Mouse (Mus musculus) kidney, embryonic 16.5 days (tissue): Measurements from ENCODE around the gene Tiam2. TPM values are rescaled to one million over a fixed set of nuclear protein-coding genes. Genes with fewer than 3 reads are reported as not detected.

Experiments used
- ATAC-seq: fragments of 200-750 bp; cut with Nextera tagmentation; 2 replicates; pipeline ENCODE4 v1.8.0; 2017; ENCODE audit warnings: moderate TSS enrichment; ENCODE audit not compliant: low FRiP score, low TSS enrichment
- H3K27ac ChIP-seq: fragments of 300-500 bp; sonication (generic); 2 replicates; pipeline ENCODE4 v1.5.1; 2014; ENCODE audit warnings: low read length
- H3K27me3 ChIP-seq: fragments of 300-500 bp; sonication (generic); 2 replicates; pipeline ENCODE4 v1.6.1; 2014; ENCODE audit warnings: low read length, control low read depth, mixed read lengths; ENCODE audit not compliant: insufficient read depth
- H3K36me3 ChIP-seq: fragments of 300-500 bp; sonication (generic); 2 replicates; pipeline ENCODE4 v1.6.1; 2014; ENCODE audit warnings: low read length, control low read depth, mixed read lengths; ENCODE audit not compliant: insufficient read depth
- H3K4me1 ChIP-seq: fragments of 300-500 bp; sonication (generic); 2 replicates; pipeline ENCODE4 v1.6.1; 2014; ENCODE audit warnings: low read length, control low read depth, mixed read lengths; ENCODE audit not compliant: insufficient read depth
- H3K4me2 ChIP-seq: fragments of 300-500 bp; sonication (generic); replicated peaks from 2 replicates; pipeline ENCODE4 v1.6.1; 2014; ENCODE audit warnings: low read depth, low read length
- H3K4me3 ChIP-seq: fragments of 300-500 bp; sonication (generic); 2 replicates; pipeline ENCODE4 v1.5.1; 2014; ENCODE audit warnings: mild to moderate bottlenecking, low read length
- H3K9ac ChIP-seq: fragments of 300-500 bp; sonication (generic); replicated peaks from 2 replicates; pipeline ENCODE4 v1.6.1; 2014; ENCODE audit warnings: low read length
- H3K9me3 ChIP-seq: fragments of 300-500 bp; sonication (generic); 2 replicates; pipeline ENCODE4 v1.6.1; 2016; ENCODE audit warnings: low read length, control low read depth
- WGBS: fragments of 180-500 bp; shearing (Covaris S2); extraction: QIAGEN DNeasy Blood & Tissue Kit; methylation state at CpG from one replicate; pipeline ENCODE4 v1.1.7; 2014; 5-methylcytosine and 5-hydroxymethylcytosine counted together
- polyA plus RNA-seq: library from polyadenylated mRNA; unstranded; fragments of >200 nt; fragmentation: Nextera tagmentation; extraction: Ambion mirVana; gene quantifications from 2 replicates; pipeline ENCODE4 v1.2.1, GENCODE M21; 2015

The Tiam2 gene
- polyA plus RNA-seq, 1 experiment from 2014 or later = 5.0 TPM

DNA sequence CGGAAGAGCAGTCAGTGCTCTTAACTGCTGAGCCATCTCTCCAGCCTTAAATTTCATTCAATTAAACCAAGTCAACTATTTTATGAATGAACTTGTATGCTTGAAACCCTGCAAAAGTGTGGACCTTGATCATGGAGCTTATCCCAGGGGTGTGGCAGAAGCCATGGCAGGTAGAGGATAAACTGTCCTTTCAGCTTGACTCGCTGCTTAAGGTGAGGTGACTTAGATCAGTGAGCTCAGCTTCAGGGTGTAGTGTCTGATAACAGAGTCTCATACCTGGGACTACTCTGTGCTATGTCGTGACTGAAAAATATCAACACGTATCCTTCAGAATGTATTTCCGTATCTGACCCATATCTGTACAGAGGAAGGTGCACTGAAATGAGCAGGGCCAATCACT lies 194.0 kb downstream of the Tiam2 start:
- Histone ChIP-seq H3K9ac (no peak overlapping the region), H3K36me3 (peaks cover 12% of the 10 kb centered on the region; the same call in 1 of the 2 replicates), H3K9me3 (no peaks in the 10 kb centered on the region), H3K4me3 (no peak overlapping the region), H3K27me3 (no peaks in the 10 kb centered on the region), H3K27ac (no peak overlapping the region), H3K4me1 (no peaks in the 10 kb centered on the region), H3K4me2 (no peak overlapping the region)
- WGBS = 94% methylated on average over 5 of the region's 5 CpGs
- ATAC-seq = no peak

DNA sequence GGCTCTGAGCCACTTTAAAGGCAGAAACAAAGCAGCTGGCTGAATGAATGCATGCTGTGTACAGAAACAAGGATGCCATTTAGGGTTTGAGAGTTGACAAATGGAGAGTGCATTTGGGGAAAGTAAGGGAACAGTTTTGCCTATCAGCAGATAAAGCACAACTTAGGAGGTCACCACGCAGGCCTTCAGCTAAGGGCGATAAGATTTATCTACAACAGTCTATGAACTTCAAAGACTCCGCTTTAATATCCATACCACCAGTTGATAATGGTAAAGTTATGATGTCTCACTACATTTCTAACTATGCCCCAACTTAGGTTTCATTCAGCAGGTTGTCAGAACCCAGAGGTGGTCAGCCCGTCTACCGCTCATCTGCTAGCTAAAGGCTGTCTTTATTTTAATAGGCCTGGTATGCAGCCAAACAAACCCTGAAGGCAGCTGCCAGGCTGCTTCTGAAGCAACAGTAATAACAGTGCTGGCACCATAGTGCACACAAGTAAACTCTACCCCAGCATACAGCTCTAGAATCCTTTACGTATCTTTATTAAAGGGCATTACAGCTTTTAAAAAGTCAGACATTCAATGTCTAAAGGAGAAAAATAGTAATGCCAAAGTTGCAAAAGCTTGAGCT lies 201.6 kb downstream of the Tiam2 start:
- no peak overlapping the region for H3K4me2 ChIP-seq
- ATAC-seq = no peak
- 89% methylated on average over 6 of the region's 6 CpGs for WGBS
- no peaks in the 10 kb centered on the region for H3K36me3 ChIP-seq
- H3K4me3 ChIP-seq = no peak overlapping the region
- no peaks in the 10 kb centered on the region for H3K27me3 ChIP-seq
- no peaks in the 10 kb centered on the region for H3K9me3 ChIP-seq
- no peak overlapping the region for H3K9ac ChIP-seq
- no peak overlapping the region for H3K27ac ChIP-seq
- no peaks in the 10 kb centered on the region for H3K4me1 ChIP-seq

DNA sequence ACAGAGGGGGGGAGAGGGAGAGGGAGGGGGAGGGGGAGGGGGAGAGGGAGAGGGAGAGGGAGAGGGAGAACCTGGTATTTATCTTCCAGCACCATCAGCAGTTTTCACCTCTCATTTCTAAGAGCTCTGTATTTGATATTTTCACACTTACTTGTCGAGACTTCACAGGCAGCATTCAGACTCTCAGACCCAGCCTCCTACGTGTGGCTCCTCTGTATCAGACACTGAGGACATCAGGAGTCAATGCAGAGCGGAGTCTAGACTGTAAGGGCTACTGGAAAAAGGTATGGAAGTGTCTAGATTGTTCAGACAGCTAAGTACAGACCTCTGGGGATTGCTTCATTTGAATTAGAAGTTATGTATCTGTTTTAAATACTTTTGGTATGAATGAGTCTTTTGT lies 203.2 kb downstream of the Tiam2 start:
- 60% methylated on average over 3 of the region's 3 CpGs for WGBS

DNA sequence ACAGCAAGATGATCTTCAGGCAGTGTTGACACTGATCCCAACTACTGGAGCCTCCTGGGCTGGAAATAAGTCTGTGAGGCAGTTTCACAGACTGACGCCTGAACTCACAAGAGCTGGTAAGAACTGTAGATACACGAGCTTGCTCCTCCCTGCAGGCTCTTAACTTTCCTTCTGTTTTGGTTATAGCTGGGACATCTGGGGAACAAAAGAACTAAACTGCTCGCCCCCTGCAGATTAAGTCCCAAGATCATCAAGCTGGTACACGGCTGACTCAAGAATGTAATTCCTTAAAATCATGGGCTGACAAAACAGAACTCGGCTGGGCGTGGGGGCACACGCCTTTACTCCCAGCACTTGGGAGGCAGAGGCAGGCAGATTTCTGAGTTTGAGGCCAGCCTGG lies 204.2 kb downstream of the Tiam2 start:
- 74% methylated on average over 7 of the region's 7 CpGs for WGBS
- no peak overlapping the region for H3K27ac ChIP-seq
- no peak overlapping the region for H3K4me2 ChIP-seq
- no peaks in the 10 kb centered on the region for H3K27me3 ChIP-seq
- H3K36me3 ChIP-seq = 0 out of 2 replicates have a peak, but pooled peaks cover 5% of the 10 kb centered on the region
- H3K4me3 ChIP-seq = no peak overlapping the region
- no peaks in the 10 kb centered on the region for H3K4me1 ChIP-seq
- no peak for ATAC-seq
- H3K9ac ChIP-seq = no peak overlapping the region
- no peaks in the 10 kb centered on the region for H3K9me3 ChIP-seq

More for the DNA sequence above, 203.2 kb downstream of the Tiam2 start:
- no peak for ATAC-seq
- H3K9ac ChIP-seq = no peak overlapping the region
- H3K36me3 ChIP-seq = no peaks in the 10 kb centered on the region
- no peak overlapping the region for H3K4me3 ChIP-seq
- no peak overlapping the region for H3K27ac ChIP-seq
- no peaks in the 10 kb centered on the region for H3K27me3 ChIP-seq
- no peak overlapping the region for H3K4me2 ChIP-seq
- H3K4me1 ChIP-seq = no peaks in the 10 kb centered on the region
- no peaks in the 10 kb centered on the region for H3K9me3 ChIP-seq

DNA sequence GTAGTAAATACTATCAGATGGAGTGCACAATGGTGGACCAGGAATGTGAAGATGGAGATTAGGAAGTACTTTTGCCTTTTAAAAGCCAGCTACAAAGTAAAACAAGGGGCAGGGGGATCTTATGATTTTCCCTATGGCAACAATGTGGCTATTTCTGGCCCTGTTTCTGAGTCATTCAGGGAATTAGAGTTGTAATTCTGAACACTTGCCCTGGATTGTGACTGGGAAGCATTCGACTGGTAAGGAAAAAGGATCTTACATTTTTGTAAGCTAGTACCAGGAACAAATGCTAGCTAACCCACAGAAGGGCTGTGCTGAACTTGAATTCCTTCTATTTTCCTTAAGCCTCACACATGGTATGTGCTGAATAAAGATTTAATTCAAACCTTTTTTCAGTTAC lies 205.3 kb downstream of the Tiam2 start:
- WGBS = 78% methylated on average over 1 of the region's 1 CpGs
- H3K27me3 ChIP-seq = no peaks in the 10 kb centered on the region

GRCm38 (mm10) chr17:3532254-3532653 lies 205.9 kb downstream of the Tiam2 start, which contains the start of gene Cldn20:
Gene Cldn20, plus strand, starts transcription at chr17:3532554.
- WGBS = 90% methylated on average over 4 of the region's 4 CpGs

More for the DNA sequence above, 205.3 kb downstream of the Tiam2 start:
- Histone ChIP-seq H3K4me1 (no peaks in the 10 kb centered on the region), H3K27ac (no peak overlapping the region), H3K36me3 (0 out of 2 replicates have a peak, but pooled peaks cover 7% of the 10 kb centered on the region), H3K9ac (no peak overlapping the region), H3K9me3 (no peaks in the 10 kb centered on the region), H3K4me2 (no peak overlapping the region), H3K4me3 (no peak overlapping the region)
- no peak for ATAC-seq

DNA sequence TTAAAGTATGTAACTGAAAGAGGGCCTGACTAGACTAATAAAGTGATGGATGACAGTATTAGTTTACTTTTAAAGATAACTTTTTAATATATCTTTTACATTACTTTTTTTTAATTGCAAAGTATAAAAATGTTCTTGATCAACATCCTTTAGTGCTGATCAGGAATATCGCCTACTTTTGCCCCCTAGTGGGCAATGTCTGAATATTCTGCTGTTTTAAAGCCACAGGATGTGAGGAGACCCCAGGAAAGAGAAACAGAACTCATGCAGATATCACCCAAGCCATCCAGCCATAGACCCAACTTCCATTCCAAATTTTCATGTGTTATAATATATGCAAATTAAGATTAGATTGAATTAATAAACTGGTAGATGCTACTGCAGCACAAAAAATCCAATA lies 207.1 kb downstream of the Tiam2 start:
- Histone ChIP-seq H3K9me3 (no peaks in the 10 kb centered on the region), H3K4me1 (no peaks in the 10 kb centered on the region), H3K27me3 (no peaks in the 10 kb centered on the region), H3K36me3 (0 out of 2 replicates have a peak, but pooled peaks cover 7% of the 10 kb centered on the region), H3K27ac (no peak overlapping the region), H3K4me3 (no peak overlapping the region), H3K4me2 (no peak overlapping the region), H3K9ac (no peak overlapping the region)
- no peak for ATAC-seq
- 22% methylated on average over 1 of the region's 1 CpGs for WGBS

More at GRCm38 (mm10) chr17:3532254-3532653, 205.9 kb downstream of the Tiam2 start, which contains the start of gene Cldn20:
- H3K27me3 ChIP-seq = no peaks in the 10 kb centered on the region
- H3K9ac ChIP-seq = no peak within 1 kb of the TSS
- no peak within 1 kb of the TSS for H3K27ac ChIP-seq
- H3K4me3 ChIP-seq = no peak within 1 kb of the TSS
- no peaks in the 10 kb centered on the region for H3K4me1 ChIP-seq
- H3K36me3 ChIP-seq = 0 out of 2 replicates have a peak, but pooled peaks cover 7% of the 10 kb centered on the region
- no peaks in the 10 kb centered on the region for H3K9me3 ChIP-seq
- H3K4me2 ChIP-seq = no peak within 1 kb of the TSS
- ATAC-seq = no peak

- Histone ChIP-seq H3K4me2 (no peak overlapping the region), H3K4me3 (no peak overlapping the region), H3K9me3 (no peaks in the 10 kb centered on the region), H3K36me3 (peaks cover 17% of the 10 kb centered on the region; the same call in 1 of the 2 replicates), H3K27me3 (no peaks in the 10 kb centered on the region), H3K27ac (no peak overlapping the region), H3K9ac (no peak overlapping the region), H3K4me1 (no peaks in the 10 kb centered on the region)
- WGBS = 93% methylated on average over 2 of the region's 2 CpGs
- ATAC-seq = no peak
Measured at GRCm38 (mm10) chr17:3540304-3540703, 213.9 kb downstream of the Tiam2 start.

DNA sequence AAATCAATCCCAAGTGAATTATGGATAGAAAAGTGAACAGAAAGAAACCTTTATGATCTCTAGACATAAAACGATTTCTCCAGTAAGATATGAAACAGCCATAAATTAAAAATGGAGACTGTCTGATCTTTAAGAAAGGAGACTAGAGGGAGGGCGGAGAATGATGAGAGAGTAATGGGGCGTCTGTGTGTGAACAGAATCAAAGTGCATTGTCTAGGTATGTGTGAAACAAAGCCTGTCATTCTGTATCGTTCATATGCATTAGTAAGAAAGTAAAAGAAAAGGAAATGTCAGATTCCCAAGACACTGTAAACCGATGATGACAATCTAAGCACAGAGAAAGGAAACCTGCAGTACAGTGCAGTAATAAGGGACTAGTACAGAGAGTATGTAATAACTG lies 214.7 kb downstream of the Tiam2 start:
- Histone ChIP-seq H3K27ac (no peak overlapping the region), H3K27me3 (no peaks in the 10 kb centered on the region), H3K9ac (no peak overlapping the region), H3K4me3 (no peak overlapping the region), H3K9me3 (no peaks in the 10 kb centered on the region), H3K4me2 (no peak overlapping the region), H3K4me1 (no peaks in the 10 kb centered on the region), H3K36me3 (peaks cover 13% of the 10 kb centered on the region; the same call in 1 of the 2 replicates)
- 83% methylated on average over 5 of the region's 5 CpGs for WGBS
- ATAC-seq = no peak

GRCm38 (mm10) chr17:3547725-3548124 lies 221.4 kb downstream of the Tiam2 start:
- Histone ChIP-seq H3K36me3 (peaks cover 3% of the 10 kb centered on the region; the same call in 1 of the 2 replicates), H3K4me3 (no peak overlapping the region), H3K4me1 (no peaks in the 10 kb centered on the region), H3K27me3 (no peaks in the 10 kb centered on the region), H3K9me3 (no peaks in the 10 kb centered on the region), H3K4me2 (no peak overlapping the region), H3K9ac (no peak overlapping the region), H3K27ac (no peak overlapping the region)
- WGBS = 58% methylated on average over 7 of the region's 7 CpGs
- ATAC-seq = no peak
